Mouse (Mus musculus) neural tube, embryonic 14.5 days (tissue): Measurements from ENCODE around the gene Ccr1. TPM values are rescaled to one million over a fixed set of nuclear protein-coding genes. Genes with fewer than 3 reads are reported as not detected.

Source experiments
- ATAC-seq: fragments of 200-750 bp; cut with Nextera tagmentation; 2 replicates; pipeline ENCODE4 v1.8.0; 2017; ENCODE audit warnings: low read depth, mild to moderate bottlenecking, moderate TSS enrichment, moderate library complexity
- H3K27ac ChIP-seq: fragments of 300-500 bp; sonication (generic); 2 replicates; pipeline ENCODE4 v1.5.1; 2014; ENCODE audit warnings: low read depth, mild to moderate bottlenecking, control low read depth, low read length, moderate library complexity, mixed read lengths
- H3K27me3 ChIP-seq: fragments of 300-500 bp; sonication (generic); 2 replicates; pipeline ENCODE4 v1.6.1; 2014; ENCODE audit warnings: low read length; ENCODE audit not compliant: control insufficient read depth, insufficient read depth
- H3K36me3 ChIP-seq: fragments of 300-500 bp; sonication (generic); 2 replicates; pipeline ENCODE4 v1.6.1; 2014; ENCODE audit warnings: low read length, mixed read lengths; ENCODE audit not compliant: control insufficient read depth, insufficient read depth
- H3K4me1 ChIP-seq: fragments of 300-500 bp; sonication (generic); 2 replicates; pipeline ENCODE4 v1.6.1; 2014; ENCODE audit warnings: low read length; ENCODE audit not compliant: control insufficient read depth, insufficient read depth
- H3K4me2 ChIP-seq: fragments of 300-500 bp; sonication (generic); 2 replicates; pipeline ENCODE4 v1.6.1; 2014; ENCODE audit warnings: mild to moderate bottlenecking, low read depth, low read length, control low read depth
- H3K4me3 ChIP-seq: fragments of 300-500 bp; sonication (generic); 2 replicates; pipeline ENCODE4 v1.5.1; 2014; ENCODE audit warnings: low read depth, low read length, control low read depth, mixed read lengths
- H3K9ac ChIP-seq: fragments of 300-500 bp; sonication (generic); replicated peaks from 2 replicates; pipeline ENCODE4 v1.6.1; 2014; ENCODE audit warnings: low read depth, mild to moderate bottlenecking, control low read depth, low read length, mixed read lengths
- H3K9me3 ChIP-seq: fragments of 300-500 bp; sonication (generic); 2 replicates; pipeline ENCODE4 v1.6.1; 2016; ENCODE audit warnings: low read length; ENCODE audit not compliant: control insufficient read depth
- WGBS: fragments of 180-500 bp; shearing (Covaris S2); extraction: QIAGEN DNeasy Blood & Tissue Kit; methylation state at CpG from one replicate; pipeline ENCODE4 v1.1.7; 2014; 5-methylcytosine and 5-hydroxymethylcytosine counted together
- polyA plus RNA-seq: library from polyadenylated mRNA; unstranded; fragments of >200 nt; fragmentation: Nextera tagmentation; extraction: Ambion mirVana; gene quantifications from 2 replicates; pipeline ENCODE4 v1.2.1, GENCODE M21; 2014

Ccr1 gene
- polyA plus RNA-seq, 1 experiment from 2014 or later: 0.12 TPM

DNA sequence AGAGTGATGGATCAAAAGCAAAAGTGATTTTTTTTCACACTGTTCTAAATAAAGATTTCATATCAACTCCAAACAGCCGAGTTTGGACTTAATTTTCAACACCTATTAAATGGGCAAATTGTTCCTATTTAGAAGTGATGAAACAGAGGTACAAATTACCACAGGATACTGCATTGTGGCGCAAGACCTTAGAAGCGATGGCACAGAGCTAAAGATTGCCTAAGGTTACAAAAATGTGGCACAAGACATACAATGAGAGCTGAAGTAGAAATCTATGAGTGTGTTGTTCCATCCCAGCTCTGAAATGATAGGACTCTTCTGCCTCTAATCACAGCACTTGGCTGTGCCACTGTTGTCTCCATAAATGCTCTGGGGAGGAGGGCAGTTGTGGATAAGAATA, 3.7 kb downstream of the Ccr1 start:
- 86% methylated on average over 3 of the region's 3 CpGs for WGBS
- no peak overlapping the region for H3K4me2 ChIP-seq
- H3K9me3 ChIP-seq: no peaks in the 10 kb centered on the region
- no peak overlapping the region for H3K4me3 ChIP-seq
- ATAC-seq: no peak
- no peaks in the 10 kb centered on the region for H3K27me3 ChIP-seq
- no peaks in the 10 kb centered on the region for H3K36me3 ChIP-seq
- H3K4me1 ChIP-seq: no peaks in the 10 kb centered on the region
- no peak overlapping the region for H3K27ac ChIP-seq
- no peak overlapping the region for H3K9ac ChIP-seq

DNA sequence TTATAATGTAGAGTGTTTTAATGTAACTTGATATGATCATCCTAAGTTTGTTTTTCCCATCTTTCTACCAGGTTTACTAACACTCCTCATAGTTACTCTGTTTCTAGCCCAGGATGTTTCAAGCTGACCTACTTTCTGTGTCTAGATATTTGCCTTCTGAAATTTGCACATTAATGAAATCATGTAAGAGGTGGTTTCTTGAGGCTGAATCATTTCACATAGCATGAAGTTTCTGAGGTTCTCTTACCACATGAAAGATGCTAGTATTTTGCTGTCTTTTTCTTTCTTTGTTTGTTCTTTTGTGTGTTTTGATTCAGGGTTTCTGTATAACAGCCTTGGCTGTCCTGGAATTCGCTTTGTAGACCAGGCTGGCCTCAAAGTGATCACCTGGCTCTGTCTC, 8.3 kb downstream of the Ccr1 start:
- WGBS: 86% methylated on average over 1 of the region's 1 CpGs
- no peak overlapping the region for H3K4me3 ChIP-seq

DNA sequence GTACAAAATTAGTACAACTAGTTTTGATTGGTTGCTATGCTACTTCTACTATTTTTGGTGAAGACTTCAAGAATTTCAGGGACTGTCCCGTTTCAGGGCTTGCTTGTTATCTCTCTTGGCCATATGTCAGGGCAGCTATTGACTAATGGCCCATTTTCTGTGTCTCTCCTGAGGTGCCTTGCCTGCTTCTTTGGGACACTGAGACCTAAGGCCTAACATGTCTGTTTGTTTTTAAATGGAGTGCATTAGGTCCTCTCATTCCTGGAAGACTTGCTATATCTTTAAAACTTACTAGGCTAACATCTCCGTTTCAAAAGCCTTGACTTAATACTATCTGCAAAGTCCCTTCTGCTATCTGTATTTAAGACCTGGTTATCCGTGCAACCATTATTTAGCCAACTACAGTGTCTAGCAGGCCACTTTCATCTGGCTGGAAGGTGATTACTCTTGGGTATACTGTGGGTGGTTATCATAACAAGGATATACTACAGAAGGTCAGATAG, 10.5 kb downstream of the Ccr1 start:
- ATAC-seq: no peak
- no peaks in the 10 kb centered on the region for H3K36me3 ChIP-seq
- WGBS: 78% methylated on average over 3 of the region's 3 CpGs
- no peak overlapping the region for H3K4me3 ChIP-seq
- no peak overlapping the region for H3K27ac ChIP-seq
- H3K9ac ChIP-seq: no peak overlapping the region
- no peaks in the 10 kb centered on the region for H3K4me1 ChIP-seq
- no peaks in the 10 kb centered on the region for H3K9me3 ChIP-seq
- no peaks in the 10 kb centered on the region for H3K27me3 ChIP-seq
- H3K4me2 ChIP-seq: no peak overlapping the region

More for the DNA sequence above, 8.3 kb downstream of the Ccr1 start:
- Histone ChIP-seq H3K36me3 (no peaks in the 10 kb centered on the region), H3K9ac (no peak overlapping the region), H3K27me3 (no peaks in the 10 kb centered on the region), H3K27ac (no peak overlapping the region), H3K4me2 (no peak overlapping the region), H3K9me3 (no peaks in the 10 kb centered on the region), H3K4me1 (no peaks in the 10 kb centered on the region)
- no peak for ATAC-seq

DNA sequence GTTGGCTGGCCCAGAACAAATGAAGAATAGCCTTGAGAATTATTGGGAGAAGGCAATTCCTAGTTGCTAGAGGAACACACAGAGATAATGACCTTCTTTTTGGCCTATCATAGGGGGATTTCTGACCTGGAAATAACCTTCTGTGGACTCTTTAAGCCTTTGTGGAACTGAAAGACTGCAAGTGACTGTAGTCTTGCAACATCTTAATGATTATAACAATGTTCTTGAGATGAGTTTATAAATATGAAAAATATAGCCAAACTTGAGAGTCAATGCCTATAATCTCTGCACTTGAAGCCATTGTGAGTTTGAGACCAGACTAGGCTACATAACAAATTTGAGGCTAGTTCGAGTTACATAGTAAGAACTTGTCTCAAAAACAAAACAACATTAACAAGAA, 11.6 kb downstream of the Ccr1 start:
- Histone ChIP-seq H3K4me2 (no peak overlapping the region), H3K27ac (no peak overlapping the region), H3K4me1 (no peaks in the 10 kb centered on the region), H3K9ac (no peak overlapping the region), H3K27me3 (no peaks in the 10 kb centered on the region), H3K36me3 (no peaks in the 10 kb centered on the region), H3K9me3 (no peaks in the 10 kb centered on the region), H3K4me3 (no peak overlapping the region)
- no peak for ATAC-seq
- WGBS: 86% methylated on average over 1 of the region's 1 CpGs

DNA sequence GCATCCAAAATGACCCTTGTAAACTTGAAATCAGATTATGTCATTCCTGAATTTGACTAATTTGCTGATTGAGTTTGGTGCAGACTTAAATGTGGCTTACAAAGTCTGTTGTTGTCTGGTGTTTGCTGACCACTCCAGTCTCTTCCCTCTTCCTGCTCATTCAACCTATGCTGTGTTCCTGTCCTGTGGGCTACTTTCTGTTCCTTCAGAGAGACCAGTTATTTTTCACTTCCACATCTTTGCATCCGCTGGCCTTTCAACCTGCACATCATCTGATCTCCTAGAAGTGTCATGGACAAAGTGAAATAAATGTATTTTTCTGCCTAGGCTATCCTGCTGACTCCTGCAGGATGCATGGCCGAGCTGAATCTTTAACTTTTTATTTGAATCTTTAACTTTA, 14.9 kb downstream of the Ccr1 start:
- 85% methylated on average over 2 of the region's 2 CpGs for WGBS
- Histone ChIP-seq H3K9ac (no peak overlapping the region), H3K36me3 (no peaks in the 10 kb centered on the region), H3K27ac (no peak overlapping the region), H3K4me1 (no peaks in the 10 kb centered on the region), H3K27me3 (no peaks in the 10 kb centered on the region), H3K4me3 (no peak overlapping the region), H3K9me3 (no peaks in the 10 kb centered on the region), H3K4me2 (no peak overlapping the region)
- no peak for ATAC-seq

DNA sequence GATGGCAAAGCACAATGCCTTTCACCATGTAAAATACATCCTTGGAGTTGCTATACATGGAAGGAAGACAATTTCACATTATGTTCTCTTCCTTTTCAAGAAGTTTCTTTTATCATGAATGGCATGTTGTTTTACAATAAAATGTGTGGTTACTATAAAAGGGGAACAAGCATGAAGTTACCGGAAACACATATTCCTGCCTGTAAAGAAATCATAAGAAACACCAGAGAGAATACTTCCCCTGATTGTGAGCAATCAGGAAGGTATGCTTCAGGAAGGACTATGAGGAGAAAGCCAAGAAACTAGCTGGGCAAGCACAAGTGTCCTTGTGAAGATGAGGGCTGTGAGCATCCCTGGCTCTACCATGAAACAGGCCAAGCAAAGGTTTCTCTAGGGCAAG, 17.3 kb downstream of the Ccr1 start:
- H3K4me2 ChIP-seq: no peak overlapping the region
- H3K36me3 ChIP-seq: no peaks in the 10 kb centered on the region
- no peak overlapping the region for H3K4me3 ChIP-seq
- H3K9ac ChIP-seq: no peak overlapping the region
- no peaks in the 10 kb centered on the region for H3K27me3 ChIP-seq
- WGBS: 91% methylated on average over 1 of the region's 1 CpGs
- no peak overlapping the region for H3K27ac ChIP-seq
- no peaks in the 10 kb centered on the region for H3K9me3 ChIP-seq
- ATAC-seq: no peak
- H3K4me1 ChIP-seq: no peaks in the 10 kb centered on the region

DNA sequence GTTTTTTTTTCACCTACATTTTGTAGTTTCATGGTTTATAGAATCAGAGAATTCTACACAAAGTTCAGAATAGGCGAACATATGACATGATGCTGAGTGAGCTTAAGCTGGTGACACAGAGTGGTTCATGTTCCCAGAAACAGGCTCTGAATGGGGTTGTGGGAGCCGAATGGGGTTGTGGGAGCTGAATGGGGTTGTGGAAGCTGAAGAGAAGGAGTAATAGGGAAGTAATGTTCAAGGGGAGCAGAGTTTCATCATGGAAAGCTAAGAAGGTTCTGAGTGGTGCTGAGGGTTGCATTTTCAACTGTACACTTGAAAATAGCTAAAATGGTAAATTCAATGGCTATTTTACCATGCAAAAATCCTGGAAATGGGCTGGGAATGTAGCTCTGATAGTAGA, 19.1 kb downstream of the Ccr1 start:
- H3K36me3 ChIP-seq: no peaks in the 10 kb centered on the region
- no peaks in the 10 kb centered on the region for H3K27me3 ChIP-seq
- no peak overlapping the region for H3K4me3 ChIP-seq
- no peak for ATAC-seq
- H3K27ac ChIP-seq: no peak overlapping the region
- H3K4me2 ChIP-seq: no peak overlapping the region
- H3K9ac ChIP-seq: no peak overlapping the region
- 81% methylated on average over 2 of the region's 2 CpGs for WGBS
- H3K4me1 ChIP-seq: no peaks in the 10 kb centered on the region
- H3K9me3 ChIP-seq: no peaks in the 10 kb centered on the region

DNA sequence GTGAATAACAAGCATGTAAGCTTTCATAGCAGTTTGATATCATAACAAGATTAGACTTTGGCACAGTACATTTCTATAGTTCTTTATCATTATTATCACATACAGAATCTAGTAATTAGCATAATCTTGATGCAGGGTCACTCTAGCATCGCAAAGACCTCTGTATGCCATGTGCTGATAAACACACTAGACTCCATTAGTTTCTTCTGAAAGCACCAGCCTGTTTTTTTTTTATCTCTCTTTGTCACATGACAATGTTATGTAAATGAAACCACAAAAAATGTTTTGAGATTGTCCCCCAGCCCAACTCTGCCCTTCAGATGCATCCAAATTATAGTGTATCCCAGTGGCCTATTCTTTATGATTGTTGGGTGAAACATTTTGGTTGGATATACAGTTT, 20.7 kb downstream of the Ccr1 start:
- ATAC-seq: no peak
- Histone ChIP-seq H3K4me3 (no peak overlapping the region), H3K9me3 (no peaks in the 10 kb centered on the region), H3K9ac (no peak overlapping the region), H3K4me2 (no peak overlapping the region), H3K4me1 (no peaks in the 10 kb centered on the region), H3K27me3 (no peaks in the 10 kb centered on the region), H3K27ac (no peak overlapping the region), H3K36me3 (no peaks in the 10 kb centered on the region)
- WGBS: 87% methylated on average over 1 of the region's 1 CpGs

DNA sequence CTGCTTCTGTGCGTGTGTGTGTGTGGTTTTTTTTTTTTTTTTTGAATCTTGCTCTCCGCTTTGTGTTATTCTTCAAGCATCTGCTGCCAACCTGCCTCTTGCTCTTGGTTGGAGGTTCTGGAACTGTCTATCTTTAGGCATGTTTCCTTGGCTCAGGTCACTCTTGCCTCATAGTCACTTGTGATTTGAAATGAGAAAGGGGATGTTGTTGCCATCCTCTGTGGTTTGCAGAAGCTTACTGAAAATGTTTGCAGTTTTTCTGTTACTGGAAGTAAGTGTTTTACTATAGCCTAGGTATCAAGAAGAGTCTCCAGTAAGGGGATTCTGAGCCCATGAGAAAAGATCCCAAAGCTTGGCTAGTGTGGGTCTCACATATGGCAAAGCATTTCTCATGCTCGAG, 26.5 kb downstream of the Ccr1 start:
- Histone ChIP-seq H3K27me3 (no peaks in the 10 kb centered on the region), H3K4me1 (no peaks in the 10 kb centered on the region), H3K4me3 (no peak overlapping the region), H3K27ac (no peak overlapping the region), H3K4me2 (no peak overlapping the region), H3K36me3 (no peaks in the 10 kb centered on the region), H3K9me3 (no peaks in the 10 kb centered on the region), H3K9ac (no peak overlapping the region)
- no peak for ATAC-seq
- WGBS: 87% methylated on average over 3 of the region's 3 CpGs

DNA sequence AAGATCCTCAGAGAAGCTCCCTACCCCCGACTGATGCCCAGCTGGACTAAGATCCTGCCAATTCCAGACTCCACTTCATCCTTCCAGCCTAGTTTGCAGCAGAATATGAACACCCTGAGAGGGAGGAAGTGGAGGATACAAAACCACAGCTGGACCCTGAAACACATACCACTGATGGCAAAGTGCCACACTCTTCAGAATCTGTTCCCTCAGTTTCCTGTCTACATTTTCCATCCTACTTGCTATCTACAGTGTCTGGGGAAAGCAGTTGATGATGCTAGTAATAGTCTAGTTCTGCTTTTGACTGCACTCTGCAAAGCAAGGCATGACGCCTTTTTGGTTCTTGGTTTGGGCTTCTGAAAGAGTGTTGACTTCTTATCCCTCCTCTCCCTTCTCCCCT, 27.2 kb downstream of the Ccr1 start:
- 91% methylated on average over 2 of the region's 2 CpGs for WGBS
- Histone ChIP-seq H3K36me3 (no peaks in the 10 kb centered on the region), H3K4me1 (no peaks in the 10 kb centered on the region), H3K27me3 (no peaks in the 10 kb centered on the region), H3K4me3 (no peak overlapping the region), H3K27ac (no peak overlapping the region), H3K4me2 (no peak overlapping the region), H3K9me3 (no peaks in the 10 kb centered on the region), H3K9ac (no peak overlapping the region)
- ATAC-seq: no peak
